Mouse (Mus musculus) thymus, adult 2 months (tissue): Measurements from ENCODE around the gene Cyp2u1. TPM values are rescaled to one million over a fixed set of nuclear protein-coding genes. Genes with fewer than 3 reads are reported as not detected.

Experiments
- DNase-seq: peaks from one replicate; pipeline ENCODE4 v3.0.0; 2021
- H3K27ac ChIP-seq: fragments of 200-500 bp; 2 replicates; pipeline ENCODE4 v1.5.1; 2012; ENCODE audit warnings: low read length, control low read depth; ENCODE audit not compliant: control insufficient read depth, insufficient read depth
- H3K27me3 ChIP-seq: fragments of 200-500 bp; 2 replicates; pipeline ENCODE4 v1.6.1; 2012; ENCODE audit warnings: mild to moderate bottlenecking, low read length, moderate library complexity, mixed read lengths; ENCODE audit not compliant: control insufficient read depth, insufficient read depth
- H3K36me3 ChIP-seq: fragments of 200-500 bp; 2 replicates; pipeline ENCODE4 v1.6.1; 2012; ENCODE audit warnings: mild to moderate bottlenecking, low read length, moderate library complexity; ENCODE audit not compliant: control insufficient read depth, insufficient read depth
- H3K4me1 ChIP-seq: fragments of 200-500 bp; replicated peaks from 2 replicates; pipeline ENCODE4 v1.6.1; 2012; ENCODE audit warnings: low read length; ENCODE audit not compliant: control insufficient read depth, insufficient read depth
- H3K4me3 ChIP-seq: fragments of 200-500 bp; 2 replicates; pipeline ENCODE4 v1.5.1; 2012; ENCODE audit warnings: mild to moderate bottlenecking, low read length, control low read depth, moderate library complexity; ENCODE audit not compliant: control insufficient read depth, insufficient read depth
- CTCF ChIP-seq: fragments of 200-500 bp; IDR thresholded peaks from 2 replicates; pipeline ENCODE4 v1.5.1; 2012; ENCODE audit warnings: mild to moderate bottlenecking, control low read depth, low read length, moderate library complexity, borderline replicate concordance; ENCODE audit not compliant: control insufficient read depth, poor library complexity, insufficient read depth; ENCODE audit errors: extremely low read depth
- POLR2A ChIP-seq: fragments of 200-500 bp; IDR thresholded peaks from 2 replicates; pipeline ENCODE4 v1.6.1; 2012; ENCODE audit warnings: mild to moderate bottlenecking, low read length, control low read depth, moderate library complexity; ENCODE audit not compliant: control insufficient read depth, poor library complexity, insufficient read depth; ENCODE audit errors: extremely low read depth
- WGBS: fragments of 180-500 bp; shearing (Covaris S2); methylation state at CpG from one replicate; pipeline ENCODE4 v1.1.7; 2018; 5-methylcytosine and 5-hydroxymethylcytosine counted together
- polyA plus RNA-seq: library from polyadenylated mRNA; depleted of rRNA; stranded (reverse); fragments of >200 nt; gene quantifications from 2 replicates; pipeline ENCODE4 v1.2.3, GENCODE M21; 2012

The Cyp2u1 gene
- polyA plus RNA-seq, 1 experiment: 1.2 TPM

- H3K36me3 ChIP-seq: 0 out of 2 replicates have a peak, but pooled peaks cover 5% of the 10 kb centered on the region
- no peaks in the 10 kb centered on the region for H3K27me3 ChIP-seq
- WGBS: 98% methylated on average over 13 of the region's 13 CpGs
- DNase-seq: no peak
- no peak overlapping the region for H3K4me3 ChIP-seq
- H3K27ac ChIP-seq: no peak overlapping the region
- no peak for TF ChIP-seq POLR2A
- TF ChIP-seq CTCF: no peak
- H3K4me1 ChIP-seq: peaks cover 5% of the 10 kb centered on the region; the same call in 1 of the 2 replicates
These were observed 52.0 kb downstream of the Cyp2u1 start for GRCm38 (mm10) chr3:131250978-131251377.

- Histone ChIP-seq H3K27ac (no peak overlapping the region), H3K27me3 (no peaks in the 10 kb centered on the region), H3K4me3 (no peak overlapping the region), H3K4me1 (peaks cover 5% of the 10 kb centered on the region; the same call in 1 of the 2 replicates), H3K36me3 (0 out of 2 replicates have a peak, but pooled peaks cover 5% of the 10 kb centered on the region)
- no peak for DNase-seq
- no peak for TF ChIP-seq CTCF
- TF ChIP-seq POLR2A: no peak
- WGBS: 47% methylated on average over 2 of the region's 2 CpGs
These were observed 52.7 kb downstream of the Cyp2u1 start for GRCm38 (mm10) chr3:131250283-131250682.

GRCm38 (mm10) chr3:131248444-131248843, 54.6 kb downstream of the Cyp2u1 start:
- 95% methylated on average over 10 of the region's 10 CpGs for WGBS

GRCm38 (mm10) chr3:131247851-131248250, 55.2 kb downstream of the Cyp2u1 start:
- no peak for DNase-seq
- 92% methylated on average over 5 of the region's 5 CpGs for WGBS
- Histone ChIP-seq H3K4me1 (peaks cover 5% of the 10 kb centered on the region; the same call in 1 of the 2 replicates), H3K27me3 (no peaks in the 10 kb centered on the region), H3K4me3 (no peak overlapping the region), H3K27ac (no peak overlapping the region), H3K36me3 (0 out of 2 replicates have a peak, but pooled peaks cover 5% of the 10 kb centered on the region)
- TF ChIP-seq POLR2A (no peak), CTCF (no peak)

More at GRCm38 (mm10) chr3:131248444-131248843, 54.6 kb downstream of the Cyp2u1 start:
- Histone ChIP-seq H3K4me3 (no peak overlapping the region), H3K4me1 (peaks cover 5% of the 10 kb centered on the region; the same call in 1 of the 2 replicates), H3K27ac (no peak overlapping the region), H3K27me3 (no peaks in the 10 kb centered on the region), H3K36me3 (0 out of 2 replicates have a peak, but pooled peaks cover 5% of the 10 kb centered on the region)
- no peak for DNase-seq
- TF ChIP-seq CTCF (no peak), POLR2A (no peak)

- no peaks in the 10 kb centered on the region for H3K27me3 ChIP-seq
- TF ChIP-seq POLR2A: no peak
- no peak for TF ChIP-seq CTCF
- WGBS: 95% methylated on average over 6 of the region's 6 CpGs
- no peak overlapping the region for H3K27ac ChIP-seq
- 0 out of 2 replicates have a peak, but pooled peaks cover 5% of the 10 kb centered on the region for H3K36me3 ChIP-seq
- peaks cover 5% of the 10 kb centered on the region; the same call in 1 of the 2 replicates for H3K4me1 ChIP-seq
- no peak overlapping the region for H3K4me3 ChIP-seq
- DNase-seq: no peak
These were observed 55.6 kb downstream of the Cyp2u1 start for GRCm38 (mm10) chr3:131247447-131247846.

GRCm38 (mm10) chr3:131246579-131247046, 56.4 kb downstream of the Cyp2u1 start:
- WGBS: 95% methylated on average over 8 of the region's 8 CpGs
- DNase-seq: no peak
- Histone ChIP-seq H3K4me1 (peaks cover 5% of the 10 kb centered on the region; the same call in 1 of the 2 replicates), H3K27ac (no peak overlapping the region), H3K36me3 (0 out of 2 replicates have a peak, but pooled peaks cover 5% of the 10 kb centered on the region), H3K27me3 (no peaks in the 10 kb centered on the region), H3K4me3 (no peak overlapping the region)
- TF ChIP-seq POLR2A: no peak
- no peak for TF ChIP-seq CTCF
